Mouse (Mus musculus): ENCODE measurements around the gene Agap2. TPM values are rescaled to one million over a fixed set of nuclear protein-coding genes. Genes with fewer than 3 reads are reported as not detected.
"Not testable (repeated sequence)": the region's sequence is repeated elsewhere in the genome, so short reads cannot be mapped to it uniquely, and the experiment has no call there.

The Agap2 gene
- polyA plus RNA-seq, 1 experiment, result 26.5 TPM

GRCm38 (mm10) chr10:127059174-127059967 is 15.7 kb upstream of the Agap2 start:
- no peak for TF ChIP-seq FLI1 (IDR thresholded peaks at IDR 0.05; ENCODE audit: low read length)
- TF ChIP-seq GATA1 (IDR thresholded peaks at IDR 0.05; ENCODE audit: borderline replicate concordance, low read length), result no peak
- H3K9me3 ChIP-seq, result peaks cover 14% of the 10 kb centered on the region
- peaks cover 7% of the 10 kb centered on the region for H3K36me3 ChIP-seq (replicated peaks; ENCODE audit: low read length)
- H3K4me3 ChIP-seq (replicated peaks), result peak overlapping the region; percentile 93
- H3K4me1 ChIP-seq, result peaks cover 43% of the 10 kb centered on the region
- H3K27me3 ChIP-seq (replicated peaks), result peaks cover 72% of the 10 kb centered on the region

- Histone ChIP-seq H3K27me3 (replicated peaks) (peaks cover 63% of the 10 kb centered on the region), H3K4me3 (replicated peaks) (peak within 1 kb of the TSS; percentile 93), H3K9me3 (peaks cover 14% of the 10 kb centered on the region), H3K4me1 (peaks cover 52% of the 10 kb centered on the region), H3K36me3 (replicated peaks; ENCODE audit: low read length) (peaks cover 15% of the 10 kb centered on the region)
- no peak for TF ChIP-seq GATA1 (IDR thresholded peaks at IDR 0.05; ENCODE audit: borderline replicate concordance, low read length)
- no peak for TF ChIP-seq FLI1 (IDR thresholded peaks at IDR 0.05; ENCODE audit: low read length)
Measured at GRCm38 (mm10) chr10:127059968-127060916, 14.8 kb upstream of the Agap2 start, which contains the start of gene March9. TSS of gene March9 (minus strand) at chr10:127060184.

- Histone ChIP-seq H3K9me3 (peaks cover 14% of the 10 kb centered on the region), H3K4me3 (replicated peaks) (no peak overlapping the region), H3K4me1 (peaks cover 60% of the 10 kb centered on the region), H3K36me3 (replicated peaks; ENCODE audit: low read length) (peaks cover 23% of the 10 kb centered on the region), H3K27me3 (replicated peaks) (peaks cover 57% of the 10 kb centered on the region)
- no peak for TF ChIP-seq GATA1 (IDR thresholded peaks at IDR 0.05; ENCODE audit: borderline replicate concordance, low read length)
- TF ChIP-seq FLI1 (IDR thresholded peaks at IDR 0.05; ENCODE audit: low read length), result no peak
Measured at GRCm38 (mm10) chr10:127061085-127061484, 14.0 kb upstream of the Agap2 start.

GRCm38 (mm10) chr10:127061513-127061912 is 13.6 kb upstream of the Agap2 start:
- H3K27me3 ChIP-seq (replicated peaks), result peaks cover 53% of the 10 kb centered on the region
- peaks cover 63% of the 10 kb centered on the region for H3K4me1 ChIP-seq
- peaks cover 23% of the 10 kb centered on the region for H3K36me3 ChIP-seq (replicated peaks; ENCODE audit: low read length)
- TF ChIP-seq GATA1 (IDR thresholded peaks at IDR 0.05; ENCODE audit: borderline replicate concordance, low read length) (no peak), FLI1 (IDR thresholded peaks at IDR 0.05; ENCODE audit: low read length) (no peak)
- H3K4me3 ChIP-seq (replicated peaks), result no peak overlapping the region
- peaks cover 10% of the 10 kb centered on the region for H3K9me3 ChIP-seq

GRCm38 (mm10) chr10:127062101-127062500 is 13.0 kb upstream of the Agap2 start:
- H3K36me3 ChIP-seq (replicated peaks; ENCODE audit: low read length), result peaks cover 29% of the 10 kb centered on the region
- peaks cover 69% of the 10 kb centered on the region for H3K4me1 ChIP-seq
- not testable (repeated sequence) for H3K4me3 ChIP-seq (replicated peaks); H3K9me3 ChIP-seq
- peaks cover 49% of the 10 kb centered on the region for H3K27me3 ChIP-seq (replicated peaks)

GRCm38 (mm10) chr10:127062503-127062902 is 12.6 kb upstream of the Agap2 start:
- H3K4me3 ChIP-seq (replicated peaks), result no peak overlapping the region
- H3K36me3 ChIP-seq (replicated peaks; ENCODE audit: low read length), result peaks cover 33% of the 10 kb centered on the region
- peaks cover 69% of the 10 kb centered on the region for H3K4me1 ChIP-seq
- peaks cover 2% of the 10 kb centered on the region for H3K9me3 ChIP-seq
- TF ChIP-seq GATA1 (IDR thresholded peaks at IDR 0.05; ENCODE audit: borderline replicate concordance, low read length) (no peak), FLI1 (IDR thresholded peaks at IDR 0.05; ENCODE audit: low read length) (no peak)
- peaks cover 45% of the 10 kb centered on the region for H3K27me3 ChIP-seq (replicated peaks)

- TF ChIP-seq FLI1 (IDR thresholded peaks at IDR 0.05; ENCODE audit: low read length) (no peak), GATA1 (IDR thresholded peaks at IDR 0.05; ENCODE audit: borderline replicate concordance, low read length) (no peak)
- Histone ChIP-seq H3K9me3 (no peaks in the 10 kb centered on the region), H3K36me3 (replicated peaks; ENCODE audit: low read length) (peaks cover 41% of the 10 kb centered on the region), H3K4me1 (peaks cover 71% of the 10 kb centered on the region), H3K4me3 (replicated peaks) (peak within 1 kb of the TSS; percentile 97), H3K27me3 (replicated peaks) (peaks cover 36% of the 10 kb centered on the region)
Measured at GRCm38 (mm10) chr10:127063239-127063872, 11.7 kb upstream of the Agap2 start, which contains the start of gene Cdk4. TSS of gene Cdk4 (plus strand) at chr10:127063534.

GRCm38 (mm10) chr10:127063913-127064870 is 10.9 kb upstream of the Agap2 start:
- Histone ChIP-seq H3K27me3 (replicated peaks) (peaks cover 28% of the 10 kb centered on the region), H3K9me3 (no peaks in the 10 kb centered on the region), H3K36me3 (replicated peaks; ENCODE audit: low read length) (peaks cover 47% of the 10 kb centered on the region), H3K4me1 (peaks cover 71% of the 10 kb centered on the region), H3K4me3 (replicated peaks) (peak overlapping the region; percentile 97)
- TF ChIP-seq GATA1 (IDR thresholded peaks at IDR 0.05; ENCODE audit: borderline replicate concordance, low read length) (no peak), FLI1 (IDR thresholded peaks at IDR 0.05; ENCODE audit: low read length) (no peak)
